Mouse (Mus musculus) layer of hippocampus, adult 6 months (tissue): ENCODE results near the gene Tph1. TPM values are rescaled to one million over a fixed set of nuclear protein-coding genes. Genes with fewer than 3 reads are reported as not detected.

Experiments used
- long read RNA-seq, 2 experiments: library from polyadenylated mRNA; unstranded; transcript quantifications; one replicate each; pipeline ENCODE4 v2.0.0; 2019 to 2020
- polyA plus RNA-seq: library from polyadenylated mRNA; unstranded; fragments of <200 nt; fragmentation: Nextera tagmentation; gene quantifications from 2 replicates; pipeline ENCODE4 v1.2.3, GENCODE M21; 2021

Tph1 gene
- 0.34 and 0.64 TPM in 2 replicates for polyA plus RNA-seq
- long read RNA-seq, experiment 1: 0 reads
- long read RNA-seq, experiment 2, partial matches to known transcripts: 0 of 1 reads
- long read RNA-seq, experiment 2, other reads (novel, unspliced or antisense): 0 of 1 reads

GRCm38 (mm10) chr7:46672160-46672672 is at the start of gene Tph1:
Gene Tph1, minus strand, starts transcription at chr7:46672537.

GRCm38 (mm10) chr7:46715600-46715999 is 43.3 kb upstream of the Tph1 start, which contains the start of gene Saa3:
Gene Saa3, minus strand, starts transcription at chr7:46715700.

DNA sequence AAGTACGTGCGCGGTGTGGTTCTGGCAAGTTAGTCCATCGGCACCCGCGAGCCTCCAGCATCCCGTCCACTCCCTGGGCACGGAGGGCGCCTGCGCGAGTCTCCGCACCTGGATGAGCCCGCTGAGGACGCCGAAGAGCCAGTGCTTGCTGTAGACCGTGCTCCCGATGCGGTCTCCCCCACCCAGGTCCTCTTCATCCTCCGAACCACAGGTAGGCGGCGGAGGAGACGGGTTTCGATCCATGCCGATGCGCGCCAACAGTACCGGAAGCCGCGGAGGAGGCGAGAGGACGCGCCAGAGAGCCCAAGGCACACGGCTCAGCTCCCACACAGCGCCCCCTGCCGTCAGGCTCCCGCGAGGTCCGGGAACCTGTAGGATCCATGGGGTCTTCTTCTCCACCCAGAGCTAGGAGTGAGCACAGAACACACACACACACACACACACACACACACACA is 38.1 kb upstream of the Tph1 start, which contains the start of gene Saal1:
TSS of gene Saal1 (minus strand) at position 291 of the 455 bp plus-strand sequence.

DNA sequence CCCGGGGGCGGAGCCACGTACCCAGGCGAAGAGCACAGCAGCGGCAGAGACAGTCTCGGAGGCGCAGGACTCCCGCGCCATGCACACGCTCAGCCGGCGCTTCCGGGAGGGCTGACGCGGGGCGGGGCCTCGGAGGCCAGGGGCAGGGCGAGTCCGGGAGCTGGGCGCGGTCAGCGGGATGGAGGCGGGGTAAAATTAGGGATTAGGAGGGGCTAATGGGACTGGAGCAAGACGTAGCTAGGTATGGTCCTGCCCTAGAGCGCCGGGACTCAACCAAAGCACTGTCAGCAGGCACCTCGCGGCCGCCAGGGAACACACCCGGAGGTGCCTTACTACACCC is 32.7 kb downstream of the Tph1 start, which contains the start of gene Sergef:
TSS of gene Sergef (minus strand) at position 116 of the 340 bp plus-strand sequence.

Other genes with a start within 250 kb of the Tph1 start
- gene Sergef, start 32.7 kb downstream of the Tph1 start, polyA plus RNA-seq: 32.6 and 34.1 TPM in 2 replicates
- gene Saal1, start 38.1 kb upstream of the Tph1 start, polyA plus RNA-seq: 9.9 and 11.1 TPM in 2 replicates
- not detected in 2 replicates for gene Saa3, start 43.2 kb upstream of the Tph1 start, polyA plus RNA-seq
- gene Saa4, start 60.1 kb upstream of the Tph1 start, polyA plus RNA-seq: not detected in 2 replicates
- gene Saa1, start 70.4 kb upstream of the Tph1 start, polyA plus RNA-seq: 0.19 and 0.28 TPM in 2 replicates
- gene Saa2, start 79.3 kb upstream of the Tph1 start, polyA plus RNA-seq: 0.53 TPM in 1 of 2 replicates, not detected in the other
- gene Hps5, start 123.5 kb upstream of the Tph1 start, polyA plus RNA-seq: 3.3 and 4.4 TPM in 2 replicates
- 14.6 and 17.1 TPM in 2 replicates for gene Gtf2h1, start 123.6 kb upstream of the Tph1 start, polyA plus RNA-seq
- gene Ldha, start 168.9 kb upstream of the Tph1 start, polyA plus RNA-seq: 957 and 989 TPM in 2 replicates
- gene Ldhc, start 188.7 kb upstream of the Tph1 start, polyA plus RNA-seq: not detected in 2 replicates
- gene Tsg101, start 247.4 kb upstream of the Tph1 start, polyA plus RNA-seq: 239 and 241 TPM in 2 replicates